Mouse (Mus musculus) embryo, embryonic 11 days (tissue): ENCODE results near the gene Commd4.
A peak's percentile ranks its signal among the peaks of the same experiment; 100 is the strongest.
"Not testable (repeated sequence)": the region's sequence is repeated elsewhere in the genome, so short reads cannot be mapped to it uniquely, and the experiment has no call there.

Source experiments
- DNase-seq: peaks from one replicate; pipeline ENCODE4 v3.0.0-alpha.2; 2015

Commd4 gene

DNA sequence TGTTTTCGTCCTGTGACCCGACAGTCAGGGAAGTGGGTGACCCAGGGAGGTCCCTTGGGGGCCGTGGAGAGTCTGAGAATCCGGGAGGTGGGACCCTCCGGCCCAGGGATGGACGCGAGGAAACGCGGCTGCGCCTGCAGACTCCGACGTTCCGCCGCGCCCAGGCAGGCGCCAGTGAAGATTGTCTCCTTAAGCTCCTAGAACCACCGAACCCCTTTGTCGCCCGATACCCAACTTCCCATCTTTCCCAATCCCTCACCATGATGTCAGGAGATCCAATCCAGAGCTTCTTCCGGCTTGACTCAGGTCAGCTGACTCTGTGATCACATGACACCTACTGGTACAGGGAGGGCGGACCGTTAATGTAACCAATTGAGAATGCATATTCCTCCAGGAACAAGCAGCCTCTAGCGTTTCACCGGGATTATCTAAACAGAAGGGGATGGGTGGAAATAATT lies at the start of gene Commd4:
TSS of gene Commd4 (minus strand) at position 319 of the 458 bp plus-strand sequence.
- peak; percentile 95 for DNase-seq

DNA sequence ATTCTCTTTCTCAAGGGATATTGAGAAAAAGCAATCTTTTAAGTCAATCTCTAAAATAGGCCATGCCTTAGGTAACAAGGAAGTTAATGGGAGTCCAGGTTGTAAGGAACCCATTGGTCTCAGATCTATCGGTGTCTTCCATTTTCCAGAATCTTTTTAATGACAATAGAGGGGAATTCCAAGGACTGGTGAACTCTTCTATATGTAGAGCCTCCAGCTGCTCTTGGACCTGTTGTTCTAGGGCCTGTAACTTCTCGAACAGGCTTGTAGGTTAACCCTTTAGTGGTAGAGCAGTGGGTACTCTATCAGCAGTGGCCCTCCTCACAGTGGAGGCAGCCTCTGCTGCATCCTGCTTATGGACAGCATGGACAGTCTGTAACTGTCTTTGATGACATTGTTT lies 48.8 kb upstream of the Commd4 start:
- DNase-seq, result no peak

DNA sequence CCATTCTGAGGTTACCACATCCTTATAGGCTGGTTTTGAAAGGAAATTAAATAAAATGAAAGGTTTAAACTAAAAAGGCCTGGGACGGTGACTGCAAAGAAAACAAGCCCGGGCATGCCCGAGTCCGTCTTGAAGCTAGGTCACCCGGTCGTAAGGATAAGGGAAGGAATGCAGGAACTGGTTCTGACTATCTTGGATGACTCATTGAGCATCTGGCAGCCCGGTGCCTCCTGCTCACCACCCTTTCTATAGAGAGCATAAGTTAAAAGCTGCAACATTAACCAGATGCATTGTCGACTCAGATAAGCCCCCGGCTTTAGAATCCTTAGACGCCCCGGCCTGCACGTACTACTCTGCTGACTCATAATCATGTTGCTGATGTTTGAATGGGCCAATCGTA lies 45.4 kb upstream of the Commd4 start:
- not testable (repeated sequence) for DNase-seq

DNA sequence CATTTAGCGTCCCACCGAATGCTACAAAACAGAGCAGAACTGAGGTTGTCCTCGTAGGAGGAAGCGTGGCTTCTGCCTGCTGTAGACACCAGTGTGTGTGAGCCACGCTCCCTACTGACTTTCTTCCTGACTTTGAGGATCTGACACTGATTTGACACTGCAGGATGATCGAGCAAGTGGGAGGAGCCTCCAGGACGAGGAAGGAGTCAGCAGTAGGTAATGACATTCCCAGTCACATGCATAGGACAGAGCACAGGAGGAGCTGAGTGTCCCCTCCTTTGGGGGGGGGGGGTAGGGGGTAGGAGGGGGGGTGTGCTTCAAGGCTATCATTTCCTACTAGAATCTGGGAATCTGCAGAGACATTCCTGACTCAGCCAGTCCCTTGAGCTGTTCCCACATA lies 44.9 kb upstream of the Commd4 start:
- no peak for DNase-seq

DNA sequence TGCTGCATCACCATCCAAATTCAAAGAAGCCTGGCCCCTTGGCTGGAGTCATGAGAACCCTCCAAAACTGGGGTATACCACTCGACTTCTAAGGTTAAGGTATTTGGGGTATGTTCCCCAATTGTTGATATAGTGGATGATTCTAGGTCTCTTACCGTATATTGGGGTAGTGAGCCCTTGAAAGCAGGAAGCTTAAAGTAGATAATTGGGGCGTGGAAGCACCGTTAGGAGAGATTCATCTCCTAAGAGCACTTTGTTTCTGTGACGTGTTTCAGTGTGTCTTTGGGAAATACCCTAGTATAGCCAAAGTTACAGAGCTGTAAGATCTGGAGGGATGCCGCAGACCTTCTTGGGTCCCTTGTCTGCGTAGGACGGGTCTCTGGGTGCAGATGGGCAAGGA lies 39.3 kb upstream of the Commd4 start:
- DNase-seq, result no peak

DNA sequence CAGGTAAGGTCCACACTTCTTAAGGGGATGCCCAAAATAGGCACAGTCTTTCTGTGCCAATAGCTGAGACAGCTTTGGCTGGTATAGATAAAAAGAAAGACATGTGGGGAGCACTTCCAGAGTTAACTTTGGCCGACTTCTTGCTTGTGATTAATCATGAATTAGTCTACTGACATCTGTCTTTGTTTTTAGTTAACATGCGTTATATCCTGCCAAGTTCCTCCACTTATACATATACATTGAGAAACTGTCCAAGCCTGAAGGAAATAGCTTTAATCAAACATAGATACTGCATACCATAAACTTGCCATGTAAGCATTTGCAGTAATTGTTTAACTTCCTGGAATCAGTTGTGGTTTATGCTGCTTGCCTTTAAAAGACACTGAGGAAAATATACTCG lies 38.6 kb upstream of the Commd4 start:
- DNase-seq, result no peak

DNA sequence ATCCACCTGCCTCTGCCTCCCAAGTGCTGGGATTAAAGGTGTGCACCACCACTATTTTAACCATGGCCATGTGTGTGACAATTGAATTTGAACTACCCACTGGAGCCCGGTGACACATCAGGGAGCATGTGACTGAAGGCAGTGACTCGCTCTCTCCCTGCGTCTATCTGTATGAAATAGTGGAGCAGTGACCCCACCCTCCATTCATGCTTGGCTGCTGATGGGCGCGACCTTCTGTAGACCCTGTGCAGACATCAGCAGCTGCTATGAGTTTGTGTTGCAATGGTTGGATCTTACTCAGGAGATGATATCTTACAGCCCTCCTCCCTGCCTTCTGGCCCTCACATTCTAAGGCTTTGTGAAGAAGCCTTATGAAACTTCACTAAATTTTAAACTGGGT lies 10.3 kb upstream of the Commd4 start:
- DNase-seq, result no peak

DNA sequence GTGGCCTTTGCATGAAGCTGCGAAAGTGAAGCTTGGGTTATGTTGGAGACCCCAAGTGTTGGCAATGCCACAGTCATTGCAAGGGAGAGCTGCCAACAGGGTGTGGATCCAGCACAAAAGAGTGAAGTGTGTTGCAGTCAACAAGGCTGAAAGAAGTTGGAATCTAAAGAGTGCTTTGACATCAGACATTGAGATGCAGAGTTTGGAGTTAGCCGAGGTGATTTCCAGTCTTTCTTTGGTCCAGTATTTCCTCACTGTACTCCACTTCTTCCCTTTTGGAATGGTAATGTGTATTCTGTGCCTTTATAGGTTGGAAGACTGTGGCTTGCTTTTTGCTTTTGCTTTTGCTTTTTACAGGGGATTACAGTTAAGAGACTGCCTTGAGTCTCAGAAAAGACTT lies 8.0 kb upstream of the Commd4 start:
- DNase-seq, result no peak

DNA sequence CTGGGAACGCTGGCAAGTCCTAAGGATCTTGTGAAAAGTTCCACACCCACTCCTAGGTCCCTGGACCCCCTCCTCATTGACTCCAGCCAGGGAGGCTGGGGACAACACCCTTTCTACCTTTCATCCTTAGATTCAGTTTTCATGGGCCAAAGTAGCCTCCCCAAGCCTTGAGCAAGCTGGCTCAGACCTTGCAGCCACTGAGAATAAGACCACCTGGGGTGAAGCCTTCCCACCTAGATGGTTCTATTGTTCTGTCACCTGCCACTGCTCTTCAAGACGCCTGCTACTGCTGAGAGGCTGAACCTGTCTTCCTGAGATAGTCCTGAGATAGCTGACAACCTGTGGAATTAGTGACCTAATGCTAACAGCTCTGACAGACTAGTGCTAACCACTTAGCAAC lies 5.0 kb upstream of the Commd4 start:
- no peak for DNase-seq

DNA sequence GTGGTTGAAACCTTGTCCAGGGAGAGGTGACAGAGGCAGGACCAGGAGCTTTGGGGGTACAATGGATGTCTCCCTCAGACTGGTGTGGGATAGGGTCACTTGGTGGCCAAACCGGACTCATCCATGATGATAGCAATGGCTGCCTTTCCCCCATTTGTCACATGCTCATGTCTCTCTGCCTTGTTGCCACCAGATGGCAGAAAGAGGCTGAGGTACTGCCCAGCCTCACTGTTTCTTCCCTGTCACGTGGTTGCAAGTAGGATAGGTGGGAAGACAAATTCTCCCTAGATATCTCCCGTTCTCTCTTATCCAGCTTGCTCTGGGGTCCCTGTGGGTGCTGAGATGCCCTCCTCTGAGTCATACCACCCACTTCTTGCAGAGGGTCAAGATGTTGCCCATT lies 4.4 kb upstream of the Commd4 start:
- DNase-seq, result peak; percentile 33

DNA sequence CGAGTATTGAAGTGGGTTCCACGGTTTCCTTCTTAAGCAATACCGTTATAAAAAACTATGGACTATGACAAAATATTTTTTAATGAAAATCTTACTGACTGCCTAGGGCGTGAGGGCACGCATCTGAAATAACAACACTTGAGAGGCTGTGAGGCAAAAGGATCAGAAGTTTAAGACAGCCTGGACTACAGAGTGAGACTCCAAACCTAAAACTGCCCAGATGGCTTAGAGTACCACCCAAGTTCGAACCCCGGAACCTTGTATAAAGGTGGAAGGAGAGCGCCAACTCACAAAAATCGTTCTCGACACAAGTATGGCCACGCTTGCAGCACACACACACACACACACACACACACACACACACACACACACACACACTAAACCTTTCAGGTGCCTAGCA lies 375 bp upstream of the Commd4 start:
- no peak for DNase-seq

DNA sequence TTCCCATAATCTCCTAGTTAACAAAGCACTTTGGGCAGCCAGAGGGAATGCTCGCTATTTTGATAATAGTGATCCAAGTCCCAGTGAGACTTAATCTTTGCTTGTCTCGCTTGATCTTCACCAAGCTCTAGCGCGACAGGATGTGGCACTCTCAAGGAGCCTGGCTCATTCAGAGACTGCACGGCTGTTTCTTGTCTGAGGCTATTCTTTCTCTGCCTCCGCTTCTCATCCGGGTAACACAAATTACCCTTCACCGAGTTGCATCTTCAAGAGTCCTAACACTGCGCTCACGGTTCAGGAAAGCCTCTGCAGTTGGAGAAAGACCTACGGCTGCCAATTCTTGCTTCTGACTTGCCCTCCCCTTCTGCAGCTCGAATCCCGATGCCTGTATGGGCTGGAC lies 632 bp downstream of the Commd4 start:
- no peak for DNase-seq

DNA sequence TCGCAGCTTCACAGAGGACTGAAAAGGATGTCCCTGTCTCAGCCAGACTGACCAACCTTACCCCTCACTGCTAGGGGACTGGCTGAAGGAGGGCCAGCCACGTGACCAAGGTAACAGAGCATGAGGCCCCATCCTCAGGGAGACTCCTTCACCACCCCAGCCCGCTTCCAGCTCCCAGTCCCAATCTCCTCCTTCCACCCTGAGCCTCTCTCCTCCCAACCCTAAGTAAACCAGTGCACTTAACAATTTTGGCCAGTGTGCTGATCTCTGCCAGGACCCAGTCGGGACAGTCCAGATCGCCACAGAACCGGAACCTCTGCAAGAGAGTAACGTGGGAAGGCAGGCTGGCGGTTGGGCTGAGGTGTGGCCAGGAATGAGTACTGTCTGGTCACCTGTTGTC lies 1.3 kb downstream of the Commd4 start:
- DNase-seq, result no peak

DNA sequence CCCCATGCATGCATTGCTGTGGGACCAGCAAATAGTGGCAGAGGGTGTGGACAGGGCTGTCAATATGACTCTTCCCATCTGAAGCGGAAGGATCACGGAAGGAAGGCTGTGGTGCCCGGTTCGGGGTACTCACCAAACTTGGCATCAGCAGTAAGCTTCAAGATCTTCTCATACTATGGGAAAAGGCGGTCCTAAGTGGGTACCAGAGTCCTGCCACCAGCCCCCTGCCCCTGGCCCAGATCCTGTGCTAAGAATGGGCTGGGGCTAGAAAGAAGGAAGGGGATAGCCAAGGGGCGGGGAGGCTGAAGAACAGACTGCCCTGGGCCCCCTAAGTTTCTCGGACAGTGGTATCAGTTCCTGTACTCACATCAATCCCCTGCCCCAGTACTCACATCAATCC lies 1.7 kb downstream of the Commd4 start:
- DNase-seq, result no peak

DNA sequence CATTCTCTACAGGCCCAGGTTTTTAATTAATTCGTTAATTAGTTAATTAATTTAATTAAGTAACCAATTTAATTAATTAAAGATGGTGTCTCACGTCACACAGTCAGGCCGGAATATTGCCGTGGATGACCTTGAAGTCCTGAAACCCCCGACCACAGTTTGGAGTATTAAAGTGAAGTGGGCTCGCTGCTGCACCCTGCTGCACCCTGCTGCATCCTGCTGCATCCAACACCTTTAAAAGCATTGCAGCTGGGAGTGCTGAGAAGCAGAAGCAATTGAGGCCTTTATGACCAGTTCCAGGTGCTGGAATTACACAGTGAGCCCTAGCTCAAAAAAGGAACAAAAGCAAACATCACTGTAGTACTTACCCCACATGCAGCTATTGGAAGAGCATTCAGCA lies 5.8 kb downstream of the Commd4 start:
- peak; percentile 22 for DNase-seq

DNA sequence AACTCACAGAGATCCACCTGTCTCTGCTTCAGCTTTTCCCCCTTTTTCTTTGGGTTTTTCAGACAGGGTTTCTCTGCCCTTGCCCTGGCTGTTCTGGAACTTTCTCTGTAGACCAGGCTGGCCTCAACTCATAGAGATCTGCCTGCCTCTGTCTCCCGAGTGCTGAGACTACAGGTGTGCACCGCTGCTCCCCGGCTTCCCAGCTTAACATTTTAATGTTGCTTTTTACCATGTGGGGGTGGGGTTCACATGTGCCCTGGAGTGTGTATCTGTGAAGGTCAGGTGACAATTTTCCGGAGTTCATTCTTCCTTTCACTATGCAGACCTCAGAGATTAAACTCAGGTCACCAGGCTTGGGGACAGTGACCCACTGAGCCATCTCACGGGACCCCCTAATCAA lies 7.9 kb downstream of the Commd4 start:
- DNase-seq, result no peak

DNA sequence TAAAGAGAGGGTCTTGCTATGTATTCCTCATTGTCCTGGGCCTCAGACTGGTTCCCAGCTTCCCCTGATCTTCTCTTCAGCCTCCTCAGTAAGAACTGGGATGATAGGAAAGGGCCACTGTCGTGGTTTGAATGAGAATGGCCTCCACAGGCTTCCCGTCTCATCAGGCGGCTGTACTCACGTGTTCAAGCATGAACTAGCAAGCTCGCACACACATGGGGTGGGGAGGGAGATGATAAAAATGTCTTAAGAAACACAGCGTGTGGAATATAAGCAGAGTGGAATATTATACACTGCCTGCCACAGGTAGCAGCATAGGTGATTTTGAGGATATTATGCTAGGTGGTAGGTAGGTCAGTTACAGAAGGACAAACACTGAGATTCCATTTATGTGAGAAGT lies 9.1 kb downstream of the Commd4 start:
- no peak for DNase-seq

DNA sequence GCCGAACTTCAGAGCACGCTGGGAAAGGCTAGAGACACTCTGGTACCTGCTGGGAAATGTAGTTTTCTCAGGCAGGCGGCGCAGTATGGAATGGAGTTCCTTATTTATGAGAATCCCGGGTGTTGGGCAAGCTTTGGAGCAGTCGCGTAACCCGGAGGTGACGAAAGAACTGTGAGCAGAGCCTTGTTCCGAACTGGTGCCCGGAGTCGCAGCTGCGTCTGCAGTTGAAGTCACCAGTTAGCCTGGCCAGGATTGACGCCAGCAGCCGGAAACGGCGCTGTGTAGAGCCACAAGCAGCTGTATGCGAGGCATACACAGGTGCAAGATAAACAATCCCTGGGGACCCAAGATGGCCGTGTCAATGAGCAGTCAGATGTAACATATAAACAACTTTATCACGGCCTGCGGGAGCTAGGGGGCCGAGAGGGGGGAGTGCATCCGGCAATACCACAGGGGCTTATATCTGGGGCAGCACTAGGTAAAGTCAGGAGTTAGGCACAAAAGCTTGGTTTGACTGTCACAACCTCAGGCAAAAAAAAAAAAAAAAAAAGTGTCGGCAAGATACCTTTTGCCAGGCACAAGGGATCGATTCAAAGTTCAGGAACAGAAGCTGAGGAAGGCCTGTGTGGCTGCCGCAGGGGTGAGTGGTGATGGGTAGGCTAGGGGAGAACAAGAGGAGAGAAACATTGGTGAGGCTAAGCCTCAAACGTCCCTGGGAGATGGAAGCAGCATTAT lies 9.8 kb downstream of the Commd4 start, which contains the start of gene Neil1:
TSS of gene Neil1 (minus strand) at position 162 of the 735 bp plus-strand sequence.
- DNase-seq, result peak; percentile 92

DNA sequence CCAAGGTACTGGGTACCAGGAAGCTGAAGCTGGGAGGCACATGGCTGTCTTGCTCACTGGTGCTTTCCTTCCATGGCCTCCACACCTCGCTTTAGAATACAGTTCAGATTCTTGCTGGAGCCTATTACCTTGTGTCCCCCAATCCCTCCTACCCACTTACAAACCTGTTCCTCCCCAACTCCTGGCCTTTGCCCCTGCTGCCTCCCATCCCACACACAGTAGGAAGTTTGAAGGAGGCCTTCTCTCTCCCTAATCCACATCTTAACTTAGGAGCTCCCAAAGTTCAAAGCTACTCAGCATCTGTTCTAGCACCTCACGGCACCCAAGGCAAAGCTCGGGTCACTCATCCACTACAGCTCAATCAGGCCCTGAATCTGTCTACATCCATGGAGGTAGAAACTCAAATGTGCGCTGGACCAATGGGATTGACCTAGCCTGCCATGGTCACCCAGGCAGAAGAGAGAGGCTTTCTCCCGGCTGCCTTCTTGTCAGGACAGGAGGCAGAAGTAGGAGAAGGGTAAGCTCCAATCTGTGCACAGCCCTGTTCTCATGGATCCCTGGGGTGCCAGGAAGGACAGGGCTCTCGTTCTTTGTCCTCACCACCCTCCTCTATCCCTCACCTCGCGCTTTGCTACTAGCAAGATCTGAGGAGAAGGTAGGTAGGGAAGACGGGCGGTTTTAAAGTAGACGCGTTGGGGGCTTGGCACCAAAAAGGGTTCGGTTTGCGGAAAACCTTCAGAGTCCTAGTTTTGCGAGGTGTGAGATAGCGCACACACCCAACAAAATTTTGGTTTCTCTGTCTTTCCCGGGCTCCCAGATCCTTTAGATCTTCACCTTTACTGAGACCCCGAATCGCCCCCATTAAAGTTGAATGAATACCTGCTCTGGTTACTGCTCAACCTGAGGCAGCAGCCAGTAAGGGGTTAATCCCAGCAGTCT lies 10.7 kb downstream of the Commd4 start:
- peak; percentile 27 for DNase-seq

DNA sequence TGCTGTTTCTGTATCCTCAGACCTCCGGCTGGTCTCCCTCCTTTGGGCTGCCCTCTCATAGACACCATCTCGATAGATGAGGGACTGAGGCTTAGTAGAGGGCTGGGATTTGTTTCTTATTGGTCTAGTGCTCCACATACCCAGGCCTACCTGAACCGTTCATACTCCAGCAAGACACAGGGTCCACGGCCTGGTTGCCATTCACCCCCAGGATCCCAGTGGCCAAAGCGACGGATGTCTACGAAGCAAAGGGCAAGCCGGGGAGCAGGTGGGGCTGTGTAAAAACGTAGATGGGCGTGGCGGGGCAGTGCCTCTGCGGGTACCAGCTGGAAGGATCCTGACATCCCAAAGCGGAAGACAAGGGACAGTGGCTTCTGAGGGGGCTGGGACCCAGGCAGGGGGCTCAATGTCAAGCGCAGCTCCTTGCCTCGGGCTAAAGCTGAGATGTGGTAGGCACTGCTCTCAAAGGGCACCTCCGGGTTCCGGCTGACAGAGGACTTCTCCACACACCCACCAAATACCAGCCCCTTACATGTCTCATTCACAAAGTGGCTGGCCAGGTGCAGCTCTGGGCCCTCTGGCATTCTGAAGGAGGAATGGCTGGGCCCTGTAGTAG lies 11.6 kb downstream of the Commd4 start:
- DNase-seq, result no peak

DNA sequence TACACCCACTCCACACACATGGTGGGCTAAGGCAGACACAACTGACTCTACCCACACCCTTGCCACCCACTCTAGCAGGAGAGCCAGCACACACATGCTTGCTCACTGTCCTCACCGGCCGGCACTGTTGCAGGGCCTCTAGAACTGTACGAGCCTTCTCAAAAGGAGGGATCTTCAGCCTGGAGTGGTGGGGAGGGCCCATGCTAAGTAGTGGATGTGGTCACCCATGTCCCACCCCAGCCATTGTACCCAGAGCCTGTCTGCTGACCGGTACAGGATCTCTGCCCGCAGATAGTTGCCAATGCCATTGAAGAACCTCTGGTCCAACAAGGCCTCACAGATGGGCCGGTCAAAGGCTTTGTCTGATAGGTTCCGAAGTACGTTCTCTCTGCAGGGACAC lies 13.3 kb downstream of the Commd4 start:
- DNase-seq, result no peak

DNA sequence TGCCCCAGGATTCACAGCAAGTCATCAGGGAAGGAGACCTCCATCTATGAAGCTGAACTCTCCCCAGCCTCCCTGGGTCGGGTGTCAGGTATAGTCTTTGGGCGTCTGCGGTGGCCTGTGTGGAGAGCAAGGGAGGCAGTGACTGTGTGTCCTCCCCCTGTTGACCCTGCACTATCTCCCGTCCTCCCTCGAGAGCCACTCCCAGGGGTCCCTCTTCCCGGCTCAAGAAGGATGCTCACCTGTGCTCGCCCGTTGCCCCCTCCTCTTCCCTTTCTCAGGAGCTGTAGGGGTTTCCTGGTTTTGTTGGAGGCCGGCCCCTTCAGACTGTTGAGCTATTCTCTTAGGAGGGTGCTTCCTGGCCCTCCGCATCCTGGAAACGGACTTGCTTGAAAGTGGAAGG lies 14.9 kb downstream of the Commd4 start:
- DNase-seq, result no peak
